Mouse (Mus musculus) hindlimb bud, embryonic 11.5 days (tissue): ENCODE results near the gene Sfta2.
A peak's percentile ranks its signal among the peaks of the same experiment; 100 is the strongest.

ENCODE experiments used
- DNase-seq: peaks from one replicate; pipeline ENCODE4 v3.0.0-alpha.2; 2012; ENCODE audit warnings: low read depth, low spot score; ENCODE audit errors: extremely low spot score

The Sfta2 gene

DNA sequence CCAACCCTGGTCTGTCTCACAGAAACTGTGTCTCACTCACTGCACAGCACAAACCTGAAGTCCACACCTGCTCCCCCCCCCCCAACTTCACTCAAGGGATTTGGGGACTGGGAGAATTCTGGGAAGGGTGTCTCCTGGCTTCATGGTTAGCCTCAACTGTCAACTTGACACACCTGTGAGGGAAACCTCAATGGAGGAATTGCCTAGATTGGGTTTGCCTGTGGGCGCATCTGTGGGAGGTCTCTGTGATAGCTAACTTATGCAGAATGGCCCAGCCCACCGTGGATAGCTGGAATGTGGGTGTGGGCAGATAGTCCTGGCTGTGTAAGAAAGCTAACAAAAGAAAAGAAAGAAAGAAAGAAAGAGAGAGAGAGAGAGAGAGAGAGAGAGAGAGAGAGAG, at the start of gene Sfta2:
Sfta2 (plus strand) TSS at position 301 of the 400 bp plus-strand sequence.
- DNase-seq = no peak

GRCm38 (mm10) chr17:35551881-35552414, 49.4 kb upstream of the Sfta2 start, which contains the start of gene Cdsn:
Gene Cdsn (plus strand): TSS chr17:35552128.
- DNase-seq = no peak

- no peak for DNase-seq
These were observed 47.0 kb upstream of the Sfta2 start for GRCm38 (mm10) chr17:35554321-35554720.

DNA sequence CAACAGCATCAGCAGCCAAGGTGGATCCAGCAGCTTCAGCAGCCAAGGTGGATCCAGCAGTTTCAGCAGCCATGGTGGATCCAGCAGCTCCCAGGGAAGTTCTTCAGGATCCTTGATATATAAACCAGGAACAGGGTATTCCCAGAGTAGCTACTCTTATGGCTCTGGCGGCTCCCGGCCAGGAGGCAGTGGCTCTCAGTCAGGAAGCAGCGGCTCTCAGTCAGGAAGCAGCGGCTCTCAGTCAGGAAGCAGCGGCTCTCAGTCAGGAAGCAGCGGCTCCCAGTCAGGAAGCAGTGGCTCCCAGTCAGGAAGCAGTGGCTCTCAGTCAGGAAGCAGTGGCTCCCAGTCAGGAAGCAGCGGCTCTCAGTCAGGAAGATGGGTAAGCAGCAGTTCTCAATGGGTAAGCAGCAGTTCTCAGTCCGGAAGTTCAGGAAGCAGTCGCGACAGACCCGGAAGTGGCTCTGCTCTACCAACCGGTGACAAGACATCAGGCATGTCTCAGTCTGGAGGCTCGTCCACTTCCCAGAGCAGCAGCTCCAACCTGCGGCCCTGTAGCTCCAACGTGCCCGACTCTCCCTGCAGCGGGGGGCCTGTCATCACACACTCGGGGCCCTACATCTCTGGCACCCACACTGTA, 46.5 kb upstream of the Sfta2 start:
- DNase-seq = no peak

GRCm38 (mm10) chr17:35556186-35556765, 45.1 kb upstream of the Sfta2 start:
- no peak for DNase-seq

GRCm38 (mm10) chr17:35556812-35557211, 44.5 kb upstream of the Sfta2 start:
- DNase-seq = no peak

GRCm38 (mm10) chr17:35557351-35557750, 44.0 kb upstream of the Sfta2 start:
- DNase-seq = no peak

DNA sequence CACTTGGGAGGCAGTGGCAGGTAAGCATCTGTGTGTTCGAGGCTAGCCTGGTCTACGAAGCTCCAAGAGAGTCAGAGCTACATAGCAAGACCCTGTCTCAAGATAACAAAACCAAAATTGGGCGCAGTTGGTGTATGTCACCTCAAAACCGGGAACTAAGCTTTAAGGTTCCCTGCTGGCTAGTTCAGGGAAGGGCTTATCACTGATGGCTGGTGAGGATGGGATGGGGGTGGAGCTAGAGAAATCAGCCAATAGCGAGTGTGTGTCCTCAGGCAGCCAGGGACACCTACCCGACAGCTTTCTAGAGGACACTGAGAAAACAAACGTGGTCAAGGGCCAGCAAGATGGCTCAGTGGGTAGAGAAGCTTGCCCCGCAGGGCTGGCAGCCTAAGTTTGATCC, 43.1 kb upstream of the Sfta2 start:
- DNase-seq = no peak

DNA sequence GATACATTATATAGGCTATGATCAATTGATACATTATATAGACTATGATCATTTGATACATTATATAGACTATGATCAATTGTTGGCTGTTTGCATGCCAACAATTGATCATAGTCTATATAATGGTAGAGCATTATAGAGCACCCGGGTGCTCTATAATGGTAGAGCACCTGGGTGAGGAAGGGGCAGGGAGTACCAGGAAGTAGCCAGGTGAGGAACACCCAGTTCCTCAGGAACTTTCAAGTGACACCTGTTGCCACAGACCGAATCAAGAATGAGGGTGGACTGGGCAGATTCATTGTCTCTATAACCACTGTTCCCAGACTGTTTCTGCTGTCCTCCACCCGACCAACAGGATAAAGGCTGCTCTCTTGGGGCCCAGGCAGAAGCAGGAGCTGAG, 34.2 kb upstream of the Sfta2 start, which contains the start of gene 2300002M23Rik:
2300002M23Rik (plus strand) TSS at position 301 of the 400 bp plus-strand sequence.
- DNase-seq = no peak

- DNase-seq = no peak
These were observed 33.6 kb upstream of the Sfta2 start for GRCm38 (mm10) chr17:35567767-35568166.

GRCm38 (mm10) chr17:35569091-35569944, 32.0 kb upstream of the Sfta2 start:
- DNase-seq = no peak

- no peak for DNase-seq
These were observed 30.5 kb upstream of the Sfta2 start for GRCm38 (mm10) chr17:35570836-35571235.

- no peak for DNase-seq
These were observed 29.9 kb upstream of the Sfta2 start for GRCm38 (mm10) chr17:35571477-35571876.

DNA sequence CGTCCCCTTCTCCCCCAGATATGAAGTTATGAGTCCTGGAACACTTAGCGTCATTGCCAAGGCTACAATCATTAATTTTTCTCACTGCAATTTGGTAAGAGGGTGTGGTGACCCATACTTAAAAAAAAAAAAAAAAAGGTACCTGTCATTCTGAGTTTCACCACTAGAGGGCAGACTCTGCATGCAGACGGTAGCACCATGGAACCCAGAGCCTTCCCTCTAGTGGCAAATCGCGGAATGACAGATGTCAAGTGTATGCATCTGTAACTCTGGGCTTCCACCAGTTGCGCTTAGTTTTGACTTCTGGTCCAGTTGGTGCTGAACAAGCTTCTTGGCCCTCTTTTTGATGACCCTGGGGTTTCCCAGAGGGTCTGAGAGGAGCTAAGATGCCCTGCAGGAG, 23.1 kb upstream of the Sfta2 start:
- DNase-seq = peak; percentile 92

DNA sequence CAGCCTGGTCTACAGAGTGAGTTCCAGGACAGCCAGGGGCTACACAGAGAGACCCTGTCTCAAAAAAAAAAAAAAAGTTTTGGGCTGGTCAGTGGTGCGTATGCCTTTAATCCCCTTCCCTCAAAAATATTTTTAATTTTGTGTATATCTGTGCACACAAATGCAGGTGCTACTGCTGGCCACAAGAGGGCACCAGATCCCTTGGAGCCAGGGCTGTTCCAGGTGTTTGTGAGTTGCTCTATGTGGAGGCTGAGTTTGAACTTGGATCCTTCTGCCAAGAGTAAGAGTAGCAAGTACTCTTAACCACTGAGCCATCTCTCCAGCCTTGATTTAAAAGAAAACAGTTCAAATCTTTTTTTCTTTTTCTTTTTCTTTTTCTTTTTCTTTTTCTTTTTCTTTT, 18.4 kb upstream of the Sfta2 start:
- DNase-seq = no peak

- peak; percentile 20 for DNase-seq
These were observed 16.9 kb upstream of the Sfta2 start for GRCm38 (mm10) chr17:35584330-35584937.

DNA sequence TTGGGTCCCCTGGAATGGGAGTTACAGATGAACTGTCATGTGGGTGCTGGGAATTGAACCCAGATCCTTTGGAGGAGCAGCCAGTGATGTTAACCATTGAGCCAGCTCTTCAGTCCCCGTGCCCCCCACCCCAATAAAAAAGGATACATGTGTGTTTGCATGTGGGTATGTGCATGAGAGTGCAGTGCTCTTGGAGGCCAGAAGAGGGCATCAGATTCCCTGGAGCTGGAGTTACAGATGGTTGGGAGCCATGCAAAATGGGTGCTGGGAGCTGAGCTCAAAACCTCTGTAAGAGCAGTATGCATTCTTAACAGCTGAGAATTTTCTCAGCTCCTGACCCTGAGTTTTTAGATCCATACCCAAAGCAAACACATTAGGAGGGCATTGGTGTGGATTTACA, 14.1 kb upstream of the Sfta2 start:
- no peak for DNase-seq

DNA sequence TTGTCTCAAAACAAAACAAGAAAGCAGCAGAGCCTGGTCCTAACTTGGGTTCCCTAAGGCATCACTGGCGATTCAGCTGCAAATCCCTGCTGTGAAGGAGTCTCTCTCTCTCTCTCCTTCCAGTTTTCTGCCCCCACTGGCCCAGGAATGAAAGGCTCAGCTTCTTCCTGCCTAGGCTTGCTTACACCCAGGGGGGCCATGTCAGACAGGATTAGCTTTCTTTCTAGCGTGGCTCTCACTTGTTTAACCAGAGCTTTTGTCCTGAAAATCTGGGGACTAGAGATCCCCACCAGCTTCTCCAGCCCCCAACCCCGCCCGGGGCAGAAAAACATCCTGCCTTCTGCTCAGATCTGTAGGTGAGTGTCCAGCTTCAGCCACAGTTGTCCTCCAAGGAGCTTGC, 13.0 kb upstream of the Sfta2 start:
- no peak for DNase-seq

DNA sequence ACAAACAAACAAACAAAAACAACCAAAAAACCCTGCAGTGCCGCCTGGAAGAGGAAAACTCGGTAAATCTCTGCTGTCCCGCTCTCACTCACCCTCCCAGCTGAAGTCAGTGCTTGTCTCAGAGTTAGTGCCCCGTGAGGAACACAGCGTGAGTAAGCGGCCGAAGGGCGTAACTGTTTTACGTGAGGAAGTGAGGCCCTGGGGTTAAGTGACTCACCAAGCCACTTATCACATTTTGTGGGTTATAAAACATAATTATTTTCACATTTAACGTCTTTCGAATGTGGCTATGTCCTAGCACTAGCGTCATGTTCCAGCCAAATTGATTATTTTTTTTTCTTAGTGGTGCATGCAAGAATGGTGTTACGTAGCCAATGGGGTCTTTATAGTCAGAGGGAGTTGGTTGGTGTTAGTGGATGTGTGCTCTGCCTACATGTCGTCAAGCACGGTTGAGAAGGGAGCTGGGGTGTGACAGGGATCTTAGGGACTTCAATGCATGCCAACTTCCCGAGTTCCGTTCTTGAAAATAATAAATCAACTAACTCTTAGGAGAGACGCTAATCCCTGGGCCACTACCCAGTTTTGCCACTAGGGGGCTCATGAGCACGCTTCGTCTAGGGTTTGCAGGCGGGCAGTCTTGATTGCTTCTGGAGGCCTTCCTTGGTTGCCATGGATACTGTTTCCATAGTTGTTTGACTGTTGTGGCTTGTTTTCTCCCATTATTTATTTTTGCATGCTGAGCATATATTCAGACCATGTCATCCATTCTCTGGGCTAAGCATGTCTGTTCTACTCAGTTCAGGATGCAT, 10.7 kb upstream of the Sfta2 start:
- DNase-seq = peak; percentile 53

DNA sequence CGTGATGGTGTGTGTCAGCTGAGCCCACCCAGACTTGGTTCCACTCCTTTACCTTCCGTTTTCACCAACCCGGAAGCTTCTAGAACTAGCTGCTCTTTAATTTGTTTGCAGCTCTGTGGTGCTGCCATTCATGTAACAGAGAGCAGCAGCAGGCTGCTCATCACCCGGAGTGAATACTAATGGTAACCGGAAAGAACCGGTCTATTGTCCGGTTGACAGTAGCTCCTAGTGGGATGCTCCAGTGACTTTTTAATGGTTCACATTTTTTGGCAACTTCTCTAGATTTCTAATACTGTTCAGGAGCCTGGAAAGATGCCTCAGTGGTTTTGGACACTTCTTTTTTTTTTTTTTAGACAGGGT, 10.2 kb upstream of the Sfta2 start:
- no peak for DNase-seq
